Mouse (Mus musculus) forebrain, embryonic 16.5 days (tissue): ENCODE results near the gene Derl3. TPM values are rescaled to one million over a fixed set of nuclear protein-coding genes. Genes with fewer than 3 reads are reported as not detected.
"Not testable (repeated sequence)": the region's sequence is repeated elsewhere in the genome, so short reads cannot be mapped to it uniquely, and the experiment has no call there.

Experiments used
- ATAC-seq: fragments of 200-750 bp; cut with Nextera tagmentation; 2 replicates; pipeline ENCODE4 v1.8.0; 2017; ENCODE audit warnings: mild to moderate bottlenecking, moderate library complexity
- H3K27ac ChIP-seq: fragments of 300-500 bp; sonication (generic); 2 replicates; pipeline ENCODE4 v1.5.1; 2014; ENCODE audit warnings: low read length, control low read depth
- H3K27me3 ChIP-seq: fragments of 300-500 bp; sonication (generic); replicated peaks from 2 replicates; pipeline ENCODE4 v1.6.1; 2014; ENCODE audit warnings: low read length; ENCODE audit not compliant: control insufficient read depth, insufficient read depth
- H3K36me3 ChIP-seq: fragments of 300-500 bp; sonication (generic); 2 replicates; pipeline ENCODE4 v1.6.1; 2014; ENCODE audit not compliant: control insufficient read depth, insufficient read depth
- H3K4me1 ChIP-seq: fragments of 300-500 bp; sonication (generic); replicated peaks from 2 replicates; pipeline ENCODE4 v1.6.1; 2014; ENCODE audit warnings: low read length; ENCODE audit not compliant: control insufficient read depth, insufficient read depth
- H3K4me2 ChIP-seq: fragments of 300-500 bp; sonication (generic); 2 replicates; pipeline ENCODE4 v1.6.1; 2014; ENCODE audit warnings: mild to moderate bottlenecking, low read length, control low read depth
- H3K4me3 ChIP-seq: fragments of 300-500 bp; sonication (generic); replicated peaks from 2 replicates; pipeline ENCODE4 v1.5.1; 2014; ENCODE audit warnings: mild to moderate bottlenecking, low read length, control low read depth
- H3K9ac ChIP-seq: fragments of 300-500 bp; sonication (generic); replicated peaks from 2 replicates; pipeline ENCODE4 v1.6.1; 2014; ENCODE audit warnings: low read depth, low read length, control low read depth
- H3K9me3 ChIP-seq: fragments of 300-500 bp; sonication (generic); 2 replicates; pipeline ENCODE4 v1.6.1; 2016; ENCODE audit warnings: low read length; ENCODE audit not compliant: control insufficient read depth
- WGBS: fragments of 180-500 bp; shearing (Covaris S2); extraction: QIAGEN DNeasy Blood & Tissue Kit; methylation state at CpG from one replicate; pipeline ENCODE4 v1.1.7; 2014; 5-methylcytosine and 5-hydroxymethylcytosine counted together
- polyA plus RNA-seq: library from polyadenylated mRNA; unstranded; fragments of >200 nt; fragmentation: Nextera tagmentation; extraction: Ambion mirVana; gene quantifications from 2 replicates; pipeline ENCODE4 v1.2.1, GENCODE M21; 2015

Gene Derl3
- polyA plus RNA-seq, 1 experiment from 2014 or later, result 2.0 TPM

DNA sequence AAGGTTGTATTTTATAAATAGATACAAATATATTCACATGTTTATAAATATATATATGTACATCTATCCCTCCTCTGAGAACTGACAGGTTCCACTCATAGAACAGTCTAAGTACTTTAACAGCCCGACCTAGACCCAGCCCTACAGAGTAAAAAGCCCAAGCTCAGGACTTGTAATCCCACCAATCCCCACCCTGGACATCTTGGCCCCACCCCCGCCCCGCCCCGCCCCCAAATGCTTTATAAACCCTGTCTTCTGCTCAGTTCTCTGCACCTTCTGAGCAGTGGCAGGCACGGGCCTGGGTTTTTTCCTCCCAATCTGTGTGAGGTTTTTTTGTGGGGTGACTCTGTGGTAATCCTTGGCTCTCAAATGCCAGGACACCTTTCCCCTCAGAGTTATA, 39.1 kb upstream of the Derl3 start:
- ATAC-seq, result no peak
- Histone ChIP-seq H3K36me3 (0 out of 2 replicates have a peak, but pooled peaks cover 2% of the 10 kb centered on the region), H3K4me1 (peaks cover 14% of the 10 kb centered on the region), H3K9ac (no peak overlapping the region), H3K27ac (no peak overlapping the region), H3K9me3 (no peaks in the 10 kb centered on the region), H3K4me2 (no peak overlapping the region), H3K27me3 (no peaks in the 10 kb centered on the region), H3K4me3 (no peak overlapping the region)
- 47% methylated on average over 5 of the region's 5 CpGs for WGBS

GRCm38 (mm10) chr10:75854791-75855190, 38.4 kb upstream of the Derl3 start:
- Histone ChIP-seq H3K9me3 (no peaks in the 10 kb centered on the region), H3K4me3 (no peak overlapping the region), H3K4me1 (peaks cover 14% of the 10 kb centered on the region), H3K4me2 (no peak overlapping the region), H3K27ac (no peak overlapping the region), H3K36me3 (0 out of 2 replicates have a peak, but pooled peaks cover 2% of the 10 kb centered on the region), H3K9ac (no peak overlapping the region), H3K27me3 (no peaks in the 10 kb centered on the region)
- ATAC-seq, result no peak
- WGBS, result 81% methylated on average over 6 of the region's 6 CpGs

DNA sequence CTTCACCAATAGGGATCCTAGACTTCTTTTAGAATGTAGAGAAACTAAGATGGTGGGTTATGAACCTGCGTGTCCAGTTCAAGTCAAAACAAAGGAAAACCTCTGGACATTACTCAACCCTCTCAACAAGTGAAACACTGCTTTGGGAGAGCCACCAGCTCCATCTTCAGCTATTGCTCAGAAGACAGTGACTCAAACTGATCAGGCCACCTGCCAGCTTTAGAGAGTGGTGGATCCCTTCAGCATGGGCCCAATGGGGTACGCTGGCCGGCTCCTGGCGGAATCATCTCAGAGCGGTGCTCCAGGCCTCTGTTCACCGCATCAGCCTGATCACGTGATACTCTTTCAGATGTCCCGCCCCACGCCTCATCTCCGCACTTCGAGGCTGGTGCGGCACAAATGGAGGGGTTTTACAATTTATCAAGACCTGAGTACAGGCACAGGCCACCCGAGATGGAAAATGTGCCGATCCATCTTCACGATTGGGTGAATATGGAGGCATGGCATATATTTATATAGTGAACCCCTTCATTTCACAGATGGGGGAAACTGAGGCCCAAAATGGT, 37.7 kb upstream of the Derl3 start:
- 89% methylated on average over 15 of the region's 15 CpGs for WGBS
- H3K4me3 ChIP-seq, result no peak overlapping the region
- ATAC-seq, result no peak

GRCm38 (mm10) chr10:75856155-75856907, 36.9 kb upstream of the Derl3 start:
- Histone ChIP-seq H3K4me3 (no peak overlapping the region), H3K4me1 (peaks cover 23% of the 10 kb centered on the region), H3K4me2 (no peak overlapping the region), H3K27ac (no peak overlapping the region), H3K9ac (no peak overlapping the region), H3K9me3 (no peaks in the 10 kb centered on the region), H3K27me3 (no peaks in the 10 kb centered on the region), H3K36me3 (0 out of 2 replicates have a peak, but pooled peaks cover 2% of the 10 kb centered on the region)
- no peak for ATAC-seq
- 82% methylated on average over 11 of the region's 11 CpGs for WGBS

More for the DNA sequence above, 37.7 kb upstream of the Derl3 start:
- H3K9me3 ChIP-seq, result no peaks in the 10 kb centered on the region
- no peaks in the 10 kb centered on the region for H3K27me3 ChIP-seq
- H3K27ac ChIP-seq, result no peak overlapping the region
- no peak overlapping the region for H3K9ac ChIP-seq
- H3K36me3 ChIP-seq, result 0 out of 2 replicates have a peak, but pooled peaks cover 2% of the 10 kb centered on the region
- no peak overlapping the region for H3K4me2 ChIP-seq
- peaks cover 18% of the 10 kb centered on the region for H3K4me1 ChIP-seq

GRCm38 (mm10) chr10:75856976-75857375, 36.2 kb upstream of the Derl3 start:
- 83% methylated on average over 3 of the region's 3 CpGs for WGBS
- ATAC-seq, result no peak
- Histone ChIP-seq H3K27ac (no peak overlapping the region), H3K4me1 (peaks cover 23% of the 10 kb centered on the region), H3K9ac (no peak overlapping the region), H3K4me2 (no peak overlapping the region), H3K9me3 (no peaks in the 10 kb centered on the region), H3K27me3 (no peaks in the 10 kb centered on the region), H3K4me3 (no peak overlapping the region), H3K36me3 (0 out of 2 replicates have a peak, but pooled peaks cover 2% of the 10 kb centered on the region)

GRCm38 (mm10) chr10:75857598-75857997, 35.6 kb upstream of the Derl3 start:
- Histone ChIP-seq H3K9me3 (no peaks in the 10 kb centered on the region), H3K4me3 (no peak overlapping the region), H3K36me3 (0 out of 2 replicates have a peak, but pooled peaks cover 2% of the 10 kb centered on the region), H3K27ac (no peak overlapping the region), H3K4me1 (peaks cover 23% of the 10 kb centered on the region), H3K9ac (no peak overlapping the region), H3K27me3 (no peaks in the 10 kb centered on the region), H3K4me2 (no peak overlapping the region)
- 95% methylated on average over 4 of the region's 4 CpGs for WGBS
- ATAC-seq, result no peak

- Histone ChIP-seq H3K9me3 (no peaks in the 10 kb centered on the region), H3K4me1 (peaks cover 23% of the 10 kb centered on the region), H3K36me3 (0 out of 2 replicates have a peak, but pooled peaks cover 2% of the 10 kb centered on the region), H3K4me2 (peak overlapping the region; percentile 81), H3K9ac (peak overlapping the region; percentile 92), H3K27me3 (no peaks in the 10 kb centered on the region), H3K4me3 (peak overlapping the region; percentile 85), H3K27ac (peak overlapping the region; percentile 90)
- 1% methylated on average over 27 of the region's 27 CpGs for WGBS
- peak; percentile 67 for ATAC-seq
Observed at GRCm38 (mm10) chr10:75859107-75859746, 34.0 kb upstream of the Derl3 start.

DNA sequence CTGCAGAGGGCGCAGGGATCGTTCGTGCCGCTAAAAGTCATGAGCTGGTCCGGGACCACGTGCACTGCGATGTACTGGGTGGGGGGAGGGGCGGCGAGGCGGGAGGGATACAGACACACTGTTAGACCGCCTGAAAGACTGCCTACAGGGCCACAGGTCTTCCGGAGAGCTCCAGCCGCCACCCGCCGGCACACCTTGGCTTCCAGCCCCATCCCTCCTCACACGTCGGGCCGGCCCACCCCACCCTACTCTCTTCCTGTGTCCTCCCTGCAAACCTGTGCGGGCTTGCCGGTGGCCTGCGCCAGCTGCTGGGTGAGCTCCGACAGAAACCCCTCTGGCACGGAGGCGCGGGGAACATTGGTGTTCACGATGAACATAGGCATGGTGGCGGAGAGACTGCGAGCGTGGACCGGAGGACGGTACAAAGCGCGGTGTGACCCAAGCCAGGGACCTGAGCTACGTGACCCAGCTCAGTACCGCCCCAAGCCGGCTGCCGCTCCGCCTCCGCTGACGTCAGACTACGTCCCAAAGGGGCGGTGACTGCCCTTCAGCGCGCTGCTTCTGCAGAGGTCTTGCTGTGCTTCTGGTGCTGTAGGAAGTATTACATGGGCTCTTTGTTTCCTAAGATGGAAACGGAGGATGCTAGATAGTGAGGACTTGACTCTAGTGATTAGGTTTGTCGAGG, 33.3 kb upstream of the Derl3 start, which contains the start of gene Mif:
Gene Mif (minus strand): TSS at position 455 of the 685 bp plus-strand sequence.
- H3K9ac ChIP-seq, result peak within 1 kb of the TSS; percentile 92

More for the DNA sequence above, 33.3 kb upstream of the Derl3 start, which contains the start of gene Mif:
- peak within 1 kb of the TSS; percentile 81 for H3K4me2 ChIP-seq
- H3K27me3 ChIP-seq, H3K9me3 ChIP-seq, H3K36me3 ChIP-seq: not testable (repeated sequence)
- H3K4me3 ChIP-seq, result peak within 1 kb of the TSS; percentile 85
- ATAC-seq, result peak; percentile 97
- peak within 1 kb of the TSS; percentile 90 for H3K27ac ChIP-seq
- 0% methylated on average over 37 of the region's 46 CpGs for WGBS
- H3K4me1 ChIP-seq, result peaks cover 23% of the 10 kb centered on the region
